Mouse (Mus musculus) bone marrow, adult 2 months (tissue): Measurements from ENCODE around the gene Oca2.

Source experiments
- CTCF ChIP-seq: fragments of 200-500 bp; IDR thresholded peaks from 2 replicates; pipeline ENCODE4 v1.5.1; 2011; ENCODE audit warnings: low read length, control low read depth; ENCODE audit not compliant: control insufficient read depth, insufficient read depth
- POLR2A ChIP-seq: fragments of 200-500 bp; IDR thresholded peaks from 2 replicates; pipeline ENCODE4 v1.6.1; 2011; ENCODE audit warnings: low read depth, mild to moderate bottlenecking, control low read depth, low read length, borderline replicate concordance; ENCODE audit not compliant: control insufficient read depth

GRCm38 (mm10) chr7:56203286-56203685 is 36.3 kb upstream of the Oca2 start:
- TF ChIP-seq CTCF (no peak), POLR2A (no peak)
